Mouse (Mus musculus): ENCODE data around the gene Zdhhc8. TPM values are rescaled to one million over a fixed set of nuclear protein-coding genes. Genes with fewer than 3 reads are reported as not detected.

Zdhhc8 gene
- polyA plus RNA-seq, 1 experiment from 2014 or later: 13.5 TPM

DNA sequence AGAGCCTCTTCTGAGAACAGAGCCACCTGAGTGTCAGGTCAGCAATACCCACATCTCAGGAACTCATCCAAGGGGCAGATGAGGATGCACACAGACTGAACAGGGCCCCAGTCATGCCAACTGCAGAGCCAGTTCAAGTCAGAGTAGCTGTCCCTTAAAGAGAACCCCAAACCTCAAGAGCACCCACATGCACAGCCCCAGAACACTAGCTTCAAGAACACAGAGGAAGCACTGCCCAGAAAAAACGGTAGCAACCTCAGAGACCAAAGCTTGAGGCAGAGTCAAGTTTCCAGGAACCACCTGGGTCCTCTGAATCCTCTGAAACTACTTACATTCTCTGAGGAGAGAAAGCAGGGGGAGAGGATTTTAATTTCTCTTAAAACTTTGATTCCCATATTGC, 1.5 kb downstream of the Zdhhc8 start:
- H3K4me3 ChIP-seq (replicated peaks; ENCODE audit: low read depth, low read length): no peak overlapping the region
- peaks cover 29% of the 10 kb centered on the region for H3K4me1 ChIP-seq (replicated peaks; ENCODE audit: insufficient read depth, low read length)
- no peaks in the 10 kb centered on the region for H3K27me3 ChIP-seq (ENCODE audit: insufficient read depth, low read length)
- peak overlapping the region; percentile 92 for H3K4me2 ChIP-seq (ENCODE audit: low read length)
- peak overlapping the region; percentile 4; the same call in 1 of the 2 replicates for H3K9ac ChIP-seq (ENCODE audit: low read depth, low read length)
- WGBS: 17% methylated on average over 1 of the region's 1 CpGs
- 0 out of 2 replicates have a peak, but pooled peaks cover 2% of the 10 kb centered on the region for H3K36me3 ChIP-seq (ENCODE audit: insufficient read depth, low read length)
- no peak for TF ChIP-seq CTCF (IDR thresholded peaks at IDR 0.05; ENCODE audit: low read depth)
- DNase-seq (ENCODE audit: low spot score) (no peak), ATAC-seq (replicated peaks; ENCODE audit: low FRiP score, low read depth) (no peak)
- H3K27ac ChIP-seq: no peak overlapping the region
- H3K9me3 ChIP-seq (replicated peaks; ENCODE audit: low read length): no peaks in the 10 kb centered on the region

DNA sequence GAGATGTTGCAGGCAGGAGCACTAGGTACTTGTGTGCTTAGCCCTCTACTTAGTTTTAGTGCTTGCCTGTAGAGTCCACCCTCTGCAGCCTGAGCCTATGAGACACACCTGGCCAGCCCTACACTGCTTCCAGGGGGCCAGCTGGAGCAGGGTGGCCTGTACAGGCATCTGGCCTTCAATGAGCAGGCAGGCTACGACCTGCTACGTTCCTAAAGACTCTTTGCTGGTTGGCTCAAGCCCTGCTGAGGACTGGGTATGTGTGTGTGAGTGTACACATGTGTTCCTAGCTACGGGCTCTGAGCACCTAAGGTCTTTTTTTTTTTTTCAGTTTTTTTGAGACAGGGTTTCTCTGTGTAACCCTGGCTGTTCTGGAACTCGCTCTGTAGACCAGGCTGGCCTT, 3.5 kb downstream of the Zdhhc8 start:
- WGBS: 79% methylated on average over 4 of the region's 4 CpGs
- Histone ChIP-seq H3K9ac (ENCODE audit: low read depth, low read length) (no peak overlapping the region), H3K4me1 (replicated peaks; ENCODE audit: insufficient read depth, low read length) (peaks cover 28% of the 10 kb centered on the region), H3K4me3 (replicated peaks; ENCODE audit: low read depth, low read length) (no peak overlapping the region), H3K27ac (no peak overlapping the region), H3K4me2 (ENCODE audit: low read length) (no peak overlapping the region), H3K36me3 (ENCODE audit: insufficient read depth, low read length) (peaks cover 13% of the 10 kb centered on the region; the same call in 1 of the 2 replicates), H3K9me3 (replicated peaks; ENCODE audit: low read length) (no peaks in the 10 kb centered on the region), H3K27me3 (ENCODE audit: insufficient read depth, low read length) (no peaks in the 10 kb centered on the region)
- no peak for DNase-seq (ENCODE audit: low spot score)
- no peak for ATAC-seq (replicated peaks; ENCODE audit: low FRiP score, low read depth)
- TF ChIP-seq CTCF (IDR thresholded peaks at IDR 0.05; ENCODE audit: low read depth): no peak

DNA sequence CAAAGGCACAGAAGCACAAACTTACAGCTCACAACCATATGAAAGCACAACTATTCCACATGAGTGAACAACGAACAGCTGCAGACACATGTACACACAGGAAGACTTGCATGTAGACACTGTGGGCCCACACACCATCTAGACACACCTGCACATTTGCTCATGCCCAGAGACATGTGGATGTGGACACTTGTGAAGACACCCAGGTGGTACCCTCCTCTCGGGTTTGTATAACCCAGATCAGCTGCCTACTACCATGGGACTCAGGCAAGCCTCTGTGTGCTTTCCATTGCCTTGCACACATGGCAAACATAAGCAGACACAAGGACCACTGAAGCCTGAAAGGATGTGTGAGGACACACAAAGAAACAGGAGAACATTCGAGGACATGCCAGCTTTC, 3.9 kb downstream of the Zdhhc8 start:
- H3K4me3 ChIP-seq (replicated peaks; ENCODE audit: low read depth, low read length): no peak overlapping the region
- H3K36me3 ChIP-seq (ENCODE audit: insufficient read depth, low read length): peaks cover 15% of the 10 kb centered on the region
- no peak overlapping the region for H3K27ac ChIP-seq
- ATAC-seq (replicated peaks; ENCODE audit: low FRiP score, low read depth) (no peak), DNase-seq (ENCODE audit: low spot score) (no peak)
- H3K27me3 ChIP-seq (ENCODE audit: insufficient read depth, low read length): no peaks in the 10 kb centered on the region
- H3K4me1 ChIP-seq (replicated peaks; ENCODE audit: insufficient read depth, low read length): peaks cover 24% of the 10 kb centered on the region
- no peaks in the 10 kb centered on the region for H3K9me3 ChIP-seq (replicated peaks; ENCODE audit: low read length)
- no peak overlapping the region for H3K4me2 ChIP-seq (ENCODE audit: low read length)
- no peak overlapping the region for H3K9ac ChIP-seq (ENCODE audit: low read depth, low read length)
- no peak for TF ChIP-seq CTCF (IDR thresholded peaks at IDR 0.05; ENCODE audit: low read depth)
- WGBS: 85% methylated on average over 3 of the region's 3 CpGs

- 88% methylated on average over 6 of the region's 6 CpGs for WGBS
- no peak for DNase-seq (ENCODE audit: low spot score)
- H3K9ac ChIP-seq (ENCODE audit: low read depth, low read length): no peak overlapping the region
- H3K27ac ChIP-seq: no peak overlapping the region
- no peak overlapping the region for H3K4me2 ChIP-seq (ENCODE audit: low read length)
- H3K4me1 ChIP-seq (replicated peaks; ENCODE audit: insufficient read depth, low read length): peaks cover 20% of the 10 kb centered on the region
- ATAC-seq (replicated peaks; ENCODE audit: low FRiP score, low read depth): no peak
- no peak overlapping the region for H3K4me3 ChIP-seq (replicated peaks; ENCODE audit: low read depth, low read length)
- TF ChIP-seq CTCF (IDR thresholded peaks at IDR 0.05; ENCODE audit: low read depth): no peak
- H3K27me3 ChIP-seq (ENCODE audit: insufficient read depth, low read length): no peaks in the 10 kb centered on the region
- H3K36me3 ChIP-seq (ENCODE audit: insufficient read depth, low read length): peaks cover 19% of the 10 kb centered on the region
- H3K9me3 ChIP-seq (replicated peaks; ENCODE audit: low read length): no peaks in the 10 kb centered on the region
These were observed 4.3 kb downstream of the Zdhhc8 start for GRCm38 (mm10) chr16:18230617-18231016.

DNA sequence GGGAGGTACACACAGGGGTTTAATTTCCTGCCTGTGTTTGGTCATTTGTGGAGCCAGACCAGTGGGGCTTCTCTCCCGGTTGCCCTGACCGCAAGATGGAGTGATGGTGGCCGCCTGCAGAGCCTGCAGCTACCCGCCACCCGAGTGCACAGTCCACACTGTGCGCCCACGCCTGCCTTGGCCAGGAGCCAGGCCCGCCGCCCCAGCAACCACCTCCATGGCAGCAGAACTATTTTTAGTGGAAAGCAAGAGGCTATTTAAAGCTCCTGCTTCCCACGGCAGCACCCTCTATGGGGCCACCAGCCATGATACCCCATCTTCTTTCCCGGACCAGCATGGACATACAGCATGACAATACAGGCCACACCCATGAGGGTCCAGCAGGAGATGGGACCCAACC, 5.3 kb downstream of the Zdhhc8 start:
- no peaks in the 10 kb centered on the region for H3K9me3 ChIP-seq (replicated peaks; ENCODE audit: low read length)
- H3K4me2 ChIP-seq (ENCODE audit: low read length): no peak overlapping the region
- 65% methylated on average over 11 of the region's 11 CpGs for WGBS
- TF ChIP-seq CTCF (IDR thresholded peaks at IDR 0.05; ENCODE audit: low read depth): no peak
- no peak for ATAC-seq (replicated peaks; ENCODE audit: low FRiP score, low read depth)
- no peaks in the 10 kb centered on the region for H3K27me3 ChIP-seq (ENCODE audit: insufficient read depth, low read length)
- no peak overlapping the region for H3K9ac ChIP-seq (ENCODE audit: low read depth, low read length)
- DNase-seq (ENCODE audit: low spot score): no peak
- no peak overlapping the region for H3K27ac ChIP-seq
- H3K36me3 ChIP-seq (ENCODE audit: insufficient read depth, low read length): peaks cover 27% of the 10 kb centered on the region
- no peak overlapping the region for H3K4me3 ChIP-seq (replicated peaks; ENCODE audit: low read depth, low read length)
- H3K4me1 ChIP-seq (replicated peaks; ENCODE audit: insufficient read depth, low read length): peaks cover 20% of the 10 kb centered on the region

- Histone ChIP-seq H3K36me3 (ENCODE audit: insufficient read depth, low read length) (peaks cover 35% of the 10 kb centered on the region), H3K4me1 (replicated peaks; ENCODE audit: insufficient read depth, low read length) (peaks cover 15% of the 10 kb centered on the region), H3K9ac (ENCODE audit: low read depth, low read length) (no peak overlapping the region), H3K4me3 (replicated peaks; ENCODE audit: low read depth, low read length) (no peak overlapping the region), H3K27ac (no peak overlapping the region), H3K9me3 (replicated peaks; ENCODE audit: low read length) (no peaks in the 10 kb centered on the region), H3K27me3 (ENCODE audit: insufficient read depth, low read length) (no peaks in the 10 kb centered on the region), H3K4me2 (ENCODE audit: low read length) (no peak overlapping the region)
- ATAC-seq (replicated peaks; ENCODE audit: low FRiP score, low read depth): no peak
- DNase-seq (ENCODE audit: low spot score): no peak
- WGBS: 84% methylated on average over 4 of the region's 4 CpGs
- TF ChIP-seq CTCF (IDR thresholded peaks at IDR 0.05; ENCODE audit: low read depth): no peak
These were observed 6.1 kb downstream of the Zdhhc8 start for GRCm38 (mm10) chr16:18228856-18229255.

- DNase-seq (ENCODE audit: low spot score): no peak
- H3K4me2 ChIP-seq (ENCODE audit: low read length): no peak overlapping the region
- peaks cover 43% of the 10 kb centered on the region for H3K36me3 ChIP-seq (ENCODE audit: insufficient read depth, low read length)
- no peaks in the 10 kb centered on the region for H3K9me3 ChIP-seq (replicated peaks; ENCODE audit: low read length)
- H3K27ac ChIP-seq: no peak overlapping the region
- H3K4me1 ChIP-seq (replicated peaks; ENCODE audit: insufficient read depth, low read length): peaks cover 7% of the 10 kb centered on the region; the same call in 1 of the 2 replicates
- 90% methylated on average over 20 of the region's 20 CpGs for WGBS
- no peak overlapping the region for H3K4me3 ChIP-seq (replicated peaks; ENCODE audit: low read depth, low read length)
- no peak for ATAC-seq (replicated peaks; ENCODE audit: low FRiP score, low read depth)
- no peaks in the 10 kb centered on the region for H3K27me3 ChIP-seq (ENCODE audit: insufficient read depth, low read length)
- no peak overlapping the region for H3K9ac ChIP-seq (ENCODE audit: low read depth, low read length)
- TF ChIP-seq CTCF (IDR thresholded peaks at IDR 0.05; ENCODE audit: low read depth): no peak
These were observed 7.0 kb downstream of the Zdhhc8 start for GRCm38 (mm10) chr16:18227897-18228422.
